Mouse (Mus musculus): Measurements from ENCODE around the gene Mpv17l2.

The Mpv17l2 gene

DNA sequence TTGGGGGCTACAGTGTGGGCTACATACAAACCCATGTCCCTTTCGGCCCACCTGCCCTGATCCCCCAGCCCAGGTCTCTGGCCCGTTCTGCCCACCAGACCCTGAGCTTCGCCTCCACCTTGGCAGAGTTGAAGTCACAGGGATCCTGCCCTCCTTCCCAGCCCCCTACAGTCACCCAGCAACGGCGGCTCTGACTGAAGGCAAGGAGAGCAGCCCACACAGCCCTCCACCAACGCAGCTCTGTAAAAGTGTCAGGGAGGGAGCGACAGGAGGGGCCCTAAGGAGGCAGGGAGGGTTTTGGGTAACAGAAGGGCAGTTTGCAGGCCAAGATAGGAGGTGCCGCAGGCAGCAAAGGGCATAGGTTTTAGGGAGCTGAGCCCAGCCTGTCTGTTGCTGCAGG is 30.1 kb upstream of the Mpv17l2 start:
- no peak for DNase-seq (ENCODE audit: low spot score)

DNA sequence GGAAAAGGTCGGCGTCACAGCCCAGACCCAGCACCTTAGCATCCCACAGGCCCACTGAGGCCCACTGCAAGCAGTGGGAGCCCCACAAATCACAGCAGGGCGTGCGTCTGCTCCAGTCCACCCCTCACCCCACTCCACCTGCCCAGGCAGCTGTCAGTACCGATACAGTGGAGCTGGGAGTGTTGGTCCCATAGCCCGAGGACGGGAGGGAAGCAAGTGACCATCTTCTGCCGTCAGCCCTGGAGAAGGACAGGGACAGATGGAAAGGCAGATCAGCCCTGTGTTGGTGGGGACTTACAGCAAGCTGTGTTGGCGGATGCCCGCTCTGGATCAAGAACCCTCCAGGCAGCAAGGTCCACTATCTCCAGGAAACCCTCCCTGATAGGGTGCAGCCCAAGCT is 28.3 kb upstream of the Mpv17l2 start:
- DNase-seq (ENCODE audit: low spot score) = no peak

DNA sequence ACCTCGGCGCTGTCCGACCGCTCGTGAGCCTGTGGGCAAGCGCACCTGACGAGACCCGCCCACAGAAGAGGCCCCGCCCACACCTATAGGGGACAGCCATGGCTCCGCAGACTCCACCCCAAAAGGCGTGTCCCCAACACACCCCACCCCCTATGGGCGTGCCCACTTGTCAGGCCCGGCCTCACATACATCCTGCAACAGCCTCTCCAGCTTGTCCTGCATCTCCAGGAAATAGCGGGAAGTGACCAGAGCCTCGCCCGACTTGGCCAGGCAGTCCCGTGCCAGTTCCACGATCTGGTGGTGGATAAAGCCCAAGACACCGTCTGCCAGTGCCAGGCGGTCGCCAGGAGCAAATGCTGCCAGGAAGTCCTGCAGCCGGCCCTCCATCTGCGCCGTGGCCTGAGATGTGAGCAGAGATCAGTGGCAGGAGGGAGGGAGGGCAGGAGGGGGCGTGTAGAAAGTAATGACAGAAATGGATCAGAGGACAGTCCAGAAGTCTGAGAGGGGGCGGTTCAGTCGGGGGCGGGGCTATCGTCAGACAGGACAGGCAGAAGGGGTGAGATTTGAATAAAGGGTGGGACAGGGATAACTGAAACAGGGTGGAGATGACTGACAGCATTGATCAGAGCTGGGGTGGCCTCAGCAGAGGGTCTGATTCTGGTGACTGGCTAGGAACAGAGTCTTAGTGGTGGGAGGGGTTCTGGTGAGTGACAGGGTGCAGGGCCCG is 27.4 kb upstream of the Mpv17l2 start:
- no peak for DNase-seq (ENCODE audit: low spot score)

DNA sequence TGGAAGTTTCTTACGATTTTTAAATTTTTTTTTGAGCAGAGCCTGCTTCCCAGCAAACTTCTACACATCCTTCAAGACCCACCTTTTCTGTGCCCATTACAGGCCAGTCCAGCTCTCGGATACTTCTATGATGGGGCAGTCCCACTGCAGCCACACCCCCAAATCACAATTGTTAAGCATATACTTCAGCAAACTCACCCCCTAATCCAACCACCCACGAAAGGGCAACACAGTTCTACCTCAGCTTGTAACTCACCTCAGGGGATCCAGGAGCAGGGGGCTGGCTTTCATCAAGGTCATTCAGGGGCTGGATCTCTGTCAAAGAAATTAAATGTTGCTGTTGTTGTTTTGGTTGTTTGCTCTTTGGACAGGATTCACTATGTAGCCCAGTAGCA is 26.3 kb upstream of the Mpv17l2 start:
- no peak for DNase-seq (ENCODE audit: low spot score)

DNA sequence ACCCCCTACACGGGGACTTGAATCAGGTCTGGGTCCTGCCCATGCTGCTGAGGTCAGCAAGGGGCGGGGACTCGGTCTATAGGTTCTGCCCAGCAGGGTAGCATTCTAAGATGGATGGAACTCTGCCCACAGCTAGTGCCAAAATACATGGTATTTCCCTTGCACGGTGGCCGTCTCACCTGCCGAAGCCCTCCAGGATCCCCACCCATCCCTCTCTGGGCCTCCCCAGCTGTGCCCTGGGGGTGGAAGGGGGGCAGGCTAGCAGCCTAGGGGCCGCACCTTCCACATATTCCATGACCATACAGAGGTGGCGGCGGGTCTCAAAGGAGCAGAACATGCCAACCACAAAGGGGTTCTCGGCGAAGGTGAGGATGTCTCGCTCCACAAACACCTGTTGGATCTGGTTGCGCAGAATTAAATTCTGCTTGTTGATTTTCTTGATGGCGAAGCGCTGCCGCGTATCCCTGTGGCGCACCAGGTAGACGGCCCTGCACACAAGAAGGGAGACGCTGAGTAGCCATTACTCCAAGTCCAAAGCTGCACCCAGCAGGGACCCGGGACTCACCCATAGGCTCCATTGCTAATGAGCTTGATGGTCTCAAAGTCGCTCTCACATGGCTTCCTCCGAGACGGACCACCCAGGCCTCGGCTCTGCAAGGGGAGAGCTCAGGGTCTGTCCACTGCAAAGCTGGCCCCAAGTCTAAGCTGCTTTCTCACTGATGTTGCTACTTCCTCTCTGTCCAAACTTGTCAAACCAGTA is 25.7 kb upstream of the Mpv17l2 start:
- DNase-seq (ENCODE audit: low spot score) = no peak

DNA sequence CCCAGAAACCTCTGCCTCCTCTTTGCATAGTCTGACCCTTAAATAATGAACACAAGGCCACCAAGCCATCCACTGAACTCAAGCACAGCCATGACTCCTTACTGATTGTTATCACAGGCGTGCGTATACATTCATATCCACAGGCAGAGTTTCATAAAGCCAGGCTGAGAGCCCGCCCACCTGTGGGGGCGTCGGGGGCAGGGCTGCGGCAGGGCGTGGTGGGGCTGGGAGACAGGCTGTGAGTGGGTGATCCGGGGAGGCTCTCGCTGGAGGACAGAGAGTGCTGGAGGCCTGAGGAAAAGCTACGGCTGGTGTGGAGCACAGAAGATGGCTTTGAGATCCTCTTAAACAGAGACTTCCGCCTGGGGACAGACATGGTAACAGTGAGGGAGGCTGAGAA is 19.3 kb upstream of the Mpv17l2 start:
- DNase-seq (ENCODE audit: low spot score) = no peak

DNA sequence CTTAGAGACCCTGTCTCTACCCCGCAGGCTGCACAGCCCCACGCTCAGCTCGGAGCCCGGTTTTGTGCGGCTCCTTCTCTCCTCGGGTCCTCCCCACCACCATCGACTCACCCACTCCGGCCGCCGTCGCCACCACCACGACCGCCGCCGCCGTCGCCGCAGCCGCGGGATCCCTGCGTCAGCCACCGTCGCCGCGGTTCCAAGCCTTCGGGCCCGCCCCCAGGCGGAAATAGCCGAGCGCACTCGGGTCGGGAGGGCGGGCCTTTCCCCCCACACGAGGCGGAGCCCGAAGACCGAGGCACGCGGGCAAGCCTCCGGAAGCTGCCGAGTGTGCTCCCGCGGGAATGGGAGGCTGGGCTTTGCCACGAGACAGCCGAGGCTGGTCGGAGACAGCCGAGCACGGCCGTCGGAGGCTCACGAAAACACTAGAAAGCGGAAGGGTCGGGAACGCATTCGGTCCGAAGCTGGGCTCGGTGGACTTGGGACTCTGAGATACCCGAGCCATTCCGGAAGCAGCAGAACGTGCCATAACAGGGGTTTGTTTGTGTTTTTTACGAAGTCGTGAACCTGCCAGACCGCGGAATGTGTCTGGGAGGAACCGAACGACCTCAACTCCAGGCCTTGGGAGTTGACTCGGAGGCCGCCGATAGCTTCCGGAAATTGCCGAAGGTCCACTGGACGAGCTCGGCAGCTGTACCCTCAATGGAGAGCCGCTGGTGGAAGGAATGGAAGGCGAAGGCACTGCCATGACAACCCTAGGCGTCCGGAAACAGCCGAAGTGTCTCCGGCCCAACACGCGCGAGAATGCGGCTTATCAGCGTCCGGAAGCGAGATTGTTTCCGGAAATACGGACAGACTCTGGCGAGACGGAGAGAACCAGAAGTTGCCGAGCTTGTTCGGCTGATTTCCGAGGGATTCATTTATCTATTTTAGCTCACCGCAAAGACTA is 16.0 kb upstream of the Mpv17l2 start, which contains the start of gene Pik3r2:
TSS of gene Pik3r2 (minus strand) at position 218 of the 949 bp plus-strand sequence.
- peak; percentile 96 for DNase-seq (ENCODE audit: low spot score)

DNA sequence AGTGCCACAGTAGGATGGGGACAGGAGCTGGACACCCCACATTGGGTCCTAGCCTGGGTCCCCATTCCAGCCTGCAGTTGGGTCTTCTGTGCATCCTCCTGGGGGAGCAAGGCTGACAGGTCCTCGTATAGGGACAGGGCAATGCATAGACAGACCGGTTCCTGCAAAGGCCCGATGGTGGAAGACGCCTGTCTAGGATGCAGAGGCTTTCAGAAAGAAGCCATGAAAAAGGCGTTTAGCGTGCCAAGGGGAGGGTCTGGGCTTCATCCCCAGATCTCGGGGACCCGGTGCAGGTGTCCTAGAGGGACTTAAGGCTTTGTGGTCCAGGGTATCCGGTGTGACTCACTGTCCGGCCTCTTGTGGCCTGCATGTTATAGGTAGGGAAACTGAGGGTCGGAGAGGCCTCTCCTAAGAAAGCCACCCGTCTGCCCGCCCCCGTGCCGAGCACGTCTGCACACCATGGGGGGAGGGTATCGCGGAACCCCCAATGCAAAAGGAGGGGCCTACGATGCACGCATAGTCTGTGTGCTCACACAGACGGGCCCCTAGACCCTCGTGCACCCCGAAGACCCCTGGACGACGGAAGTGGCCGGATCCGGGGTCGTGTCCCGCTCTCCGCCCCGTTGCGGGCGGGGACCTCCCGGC is 15.2 kb upstream of the Mpv17l2 start:
- DNase-seq (ENCODE audit: low spot score) = no peak

DNA sequence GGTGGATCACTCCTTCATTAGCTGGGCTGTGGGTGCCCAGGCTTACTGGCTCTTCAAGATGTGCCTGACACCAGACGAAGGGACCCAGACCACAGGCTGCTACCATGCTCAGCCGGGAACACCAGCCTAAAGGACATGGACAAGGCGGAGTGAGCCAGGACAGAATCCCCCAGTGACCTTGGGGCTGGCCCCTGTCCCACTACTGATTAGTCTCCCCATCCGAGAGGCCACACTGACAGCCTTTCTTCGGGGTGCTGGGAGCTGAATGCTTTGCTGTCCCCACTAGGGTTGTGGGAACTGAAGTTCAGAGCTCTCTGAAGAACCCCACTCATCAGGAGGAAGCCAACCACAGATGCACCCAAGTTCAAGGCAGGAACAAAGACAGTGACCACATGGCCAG is 14.5 kb upstream of the Mpv17l2 start:
- DNase-seq (ENCODE audit: low spot score) = no peak

DNA sequence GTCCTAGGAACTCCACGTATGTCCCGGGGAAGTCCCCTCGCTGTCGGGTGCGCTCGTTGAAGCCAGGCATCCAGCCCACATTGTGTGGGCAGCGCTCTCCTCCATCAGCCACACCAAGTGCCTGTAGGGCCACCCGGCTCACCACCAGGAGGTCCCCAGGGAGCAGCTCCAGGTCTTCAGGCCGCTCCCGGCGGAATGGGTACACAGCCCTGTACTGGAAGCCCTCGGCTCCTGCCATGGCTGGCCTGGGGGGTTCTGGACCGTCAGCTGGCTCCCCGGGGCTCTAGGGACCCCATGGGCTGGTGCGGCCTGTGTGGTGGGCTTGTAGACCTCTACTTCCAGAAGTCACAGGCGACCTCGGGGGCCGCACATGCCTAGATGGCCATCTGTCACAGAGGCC is 14.0 kb upstream of the Mpv17l2 start:
- no peak for DNase-seq (ENCODE audit: low spot score)

DNA sequence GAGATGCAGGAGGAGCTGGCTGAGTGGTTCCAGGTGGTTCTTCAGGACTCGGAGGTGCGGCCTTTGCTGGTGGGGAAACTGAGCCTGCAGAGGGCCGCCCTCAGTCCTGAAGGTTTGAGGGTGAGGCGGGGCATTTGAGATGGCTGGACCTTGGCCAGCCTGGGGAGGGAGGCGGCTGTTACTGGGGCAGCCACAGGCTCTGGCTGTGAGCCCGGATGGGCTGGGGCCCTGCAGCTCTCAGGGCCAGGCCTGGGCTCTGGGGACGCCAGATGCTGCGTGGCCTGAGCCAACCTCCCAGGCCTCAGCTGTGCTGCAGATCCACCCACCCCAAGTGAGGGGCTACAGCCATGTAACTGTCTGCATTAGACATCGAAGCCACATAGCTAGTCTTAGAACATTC is 13.1 kb upstream of the Mpv17l2 start:
- DNase-seq (ENCODE audit: low spot score) = no peak

DNA sequence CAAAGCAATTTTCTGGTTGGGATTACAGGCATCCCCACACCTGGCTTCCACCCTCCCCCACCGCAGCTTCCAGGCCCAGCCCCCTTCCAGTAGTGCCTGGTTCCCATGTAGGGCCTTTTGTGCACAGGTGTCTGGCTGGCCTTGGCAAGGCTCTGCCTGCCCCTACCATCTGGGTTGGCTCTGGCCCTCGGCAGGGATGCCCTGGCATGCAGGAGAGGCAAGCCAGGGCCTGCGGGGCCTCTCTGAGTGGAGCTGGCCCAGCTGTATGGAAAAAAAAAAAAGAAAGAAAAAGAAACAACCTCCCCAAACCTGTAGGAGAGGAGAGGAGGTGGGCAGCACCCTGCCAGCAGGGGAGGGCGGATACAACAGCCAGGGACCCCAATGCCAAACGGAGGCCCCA is 12.7 kb upstream of the Mpv17l2 start:
- DNase-seq (ENCODE audit: low spot score) = no peak

DNA sequence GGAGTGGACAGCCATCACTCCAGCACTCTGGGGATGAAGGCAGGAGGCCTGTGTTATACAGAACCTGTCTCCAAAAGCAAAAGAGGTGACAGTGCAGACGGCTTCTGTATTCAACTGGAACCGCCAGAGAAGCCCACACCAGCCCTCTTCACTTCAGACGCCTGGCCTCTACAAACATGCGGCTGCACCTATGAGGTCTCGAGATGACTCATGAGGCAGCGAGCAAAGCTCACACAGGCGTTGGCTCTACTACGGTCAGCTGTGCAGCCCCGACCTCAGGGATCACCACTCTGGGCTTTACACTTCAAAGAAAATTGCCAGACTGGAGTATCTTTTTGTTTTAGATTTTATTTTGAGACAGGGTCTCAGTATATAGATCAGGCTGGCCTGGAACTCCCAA is 12.1 kb upstream of the Mpv17l2 start:
- no peak for DNase-seq (ENCODE audit: low spot score)

DNA sequence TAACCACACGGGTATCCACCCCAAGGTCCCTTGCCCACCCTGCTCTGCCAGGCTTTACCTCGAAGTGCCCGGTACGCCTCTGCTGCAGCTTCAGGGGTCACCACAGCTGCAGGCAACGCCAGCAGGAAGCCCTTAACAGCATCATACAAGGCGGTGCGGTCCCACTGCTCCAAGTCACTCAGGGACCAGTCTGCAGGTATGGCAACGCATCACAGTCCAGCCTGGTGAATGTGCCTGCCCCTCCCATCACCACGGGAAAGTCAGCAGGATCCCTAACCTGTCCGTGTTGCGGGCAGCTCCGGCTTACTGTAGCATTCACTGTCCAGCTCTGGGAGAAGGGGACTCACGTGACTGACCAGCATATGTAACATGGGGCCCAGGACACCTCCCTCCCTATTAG is 11.3 kb upstream of the Mpv17l2 start:
- no peak for DNase-seq (ENCODE audit: low spot score)

DNA sequence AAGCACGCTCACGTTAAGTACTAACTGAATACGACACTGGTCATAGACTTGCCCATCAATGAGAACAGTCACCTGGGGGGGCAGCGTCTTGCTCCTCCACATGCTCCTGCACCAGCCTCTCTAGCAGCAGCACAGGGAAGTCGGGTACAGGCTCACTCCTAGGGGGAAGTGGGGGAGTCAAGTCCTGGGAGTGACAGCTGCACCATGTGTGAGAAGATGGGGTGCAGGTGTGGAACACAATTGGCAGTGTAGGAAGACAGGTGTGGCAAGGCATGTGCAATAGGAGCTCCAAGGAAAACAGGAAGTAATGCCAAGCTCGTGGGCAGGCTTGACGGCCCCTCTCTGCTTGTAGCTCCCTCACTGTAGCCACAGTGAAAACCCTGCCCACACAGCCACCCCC is 10.5 kb upstream of the Mpv17l2 start:
- DNase-seq (ENCODE audit: low spot score) = no peak

DNA sequence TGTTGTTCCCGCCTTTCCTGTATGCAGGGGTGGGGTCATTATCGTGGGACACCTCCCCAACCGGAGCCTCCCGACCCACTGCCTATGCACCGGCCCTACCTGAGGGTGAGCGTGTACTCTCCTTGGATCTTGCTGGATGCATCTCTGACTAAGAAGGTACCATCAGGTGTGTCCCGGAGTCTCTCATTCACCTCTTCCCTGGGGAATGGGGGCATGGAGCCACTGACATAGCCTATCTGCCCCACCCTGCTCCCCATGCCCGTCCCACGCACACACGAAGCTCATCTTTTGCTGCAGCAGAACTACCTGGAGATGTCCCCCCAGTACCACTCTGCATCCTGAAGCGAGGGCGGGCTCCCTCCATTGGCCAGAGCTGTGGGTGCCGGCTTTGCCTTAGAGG is 10.0 kb upstream of the Mpv17l2 start:
- DNase-seq (ENCODE audit: low spot score) = no peak

DNA sequence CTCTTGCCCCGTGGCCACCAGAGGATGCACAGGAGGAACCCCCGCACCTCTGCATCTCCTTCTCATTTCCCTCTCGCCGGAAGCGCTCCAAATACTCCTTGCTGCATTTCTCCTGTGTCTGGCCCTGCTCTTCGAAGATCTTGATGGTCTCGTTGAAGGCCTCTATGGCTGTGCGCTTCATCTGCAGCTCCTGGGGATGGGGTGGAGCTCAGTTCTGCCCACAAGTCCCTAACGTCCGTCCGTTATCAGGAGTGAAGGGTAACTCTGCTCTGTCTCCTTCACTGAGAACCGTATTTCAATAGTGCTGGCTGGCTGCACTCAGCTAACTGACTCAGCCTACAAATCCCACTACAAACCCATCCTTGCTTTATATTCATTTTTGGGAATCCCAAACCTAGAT is 9.1 kb upstream of the Mpv17l2 start:
- DNase-seq (ENCODE audit: low spot score) = no peak

DNA sequence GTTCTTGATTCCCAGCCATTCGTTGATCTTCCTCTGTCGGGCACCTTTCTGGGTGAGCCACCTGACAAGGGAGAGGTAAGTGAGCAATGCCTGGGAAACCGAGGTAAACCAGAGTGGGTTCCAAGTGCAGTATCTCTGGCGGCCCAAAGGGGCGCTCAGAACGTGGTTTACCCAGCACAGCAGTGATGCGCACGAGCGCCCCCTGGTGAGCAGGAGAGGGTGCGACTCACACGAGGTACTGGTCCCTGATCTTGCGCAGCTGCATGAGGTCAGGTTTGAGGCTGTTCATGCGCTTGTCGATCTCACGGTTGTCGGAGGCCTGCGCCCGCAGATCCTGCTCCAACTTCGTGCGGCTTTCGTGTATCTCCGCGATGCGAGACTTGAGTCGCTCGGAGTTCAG is 8.6 kb upstream of the Mpv17l2 start:
- DNase-seq (ENCODE audit: low spot score) = peak; percentile 93

DNA sequence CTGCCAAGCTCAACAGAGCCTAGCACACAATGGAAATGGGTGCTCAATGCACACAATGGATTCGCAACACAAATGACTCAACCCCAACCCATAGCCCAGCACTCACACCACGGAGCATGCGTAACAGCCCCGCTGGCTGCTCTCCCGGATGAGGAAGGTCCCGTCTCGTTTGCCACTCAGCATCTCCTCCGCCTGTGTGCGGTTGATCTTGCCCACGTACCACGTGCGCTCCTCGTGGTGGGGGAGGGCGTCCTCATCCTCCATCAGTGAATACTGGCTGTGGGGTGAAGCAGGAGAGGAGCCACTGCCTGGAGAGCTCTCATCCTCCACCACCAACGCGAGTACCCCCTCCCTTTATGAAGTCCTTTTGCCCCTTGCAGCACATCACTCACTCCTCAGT is 8.2 kb upstream of the Mpv17l2 start:
- no peak for DNase-seq (ENCODE audit: low spot score)

DNA sequence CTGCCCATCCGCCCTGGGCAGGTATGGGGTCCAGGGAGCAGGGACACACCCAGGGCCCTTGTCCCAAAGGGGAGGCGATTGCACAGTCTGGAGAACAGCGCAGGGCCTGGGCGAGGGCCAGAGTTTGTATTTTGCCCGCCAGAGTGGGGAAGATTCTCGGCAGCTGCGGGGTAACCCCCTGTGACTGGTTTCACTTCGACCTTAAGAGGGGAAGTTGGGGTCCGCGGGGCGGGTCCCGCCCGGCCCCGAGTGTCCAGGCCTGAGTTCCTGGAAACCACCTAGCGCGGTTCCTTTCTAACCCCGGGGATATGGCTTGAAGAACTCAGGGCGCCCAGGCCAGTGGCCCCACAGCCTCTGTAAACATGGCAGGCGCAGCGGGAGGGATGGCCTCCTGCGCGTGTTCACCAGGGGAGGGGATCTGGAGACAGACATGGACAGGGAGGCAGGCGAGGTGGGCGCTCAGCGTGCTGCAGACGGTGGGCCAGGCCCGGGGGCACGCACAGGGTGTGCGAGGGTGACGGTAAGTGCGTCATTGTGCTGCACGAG is 7.6 kb upstream of the Mpv17l2 start:
- no peak for DNase-seq (ENCODE audit: low spot score)

DNA sequence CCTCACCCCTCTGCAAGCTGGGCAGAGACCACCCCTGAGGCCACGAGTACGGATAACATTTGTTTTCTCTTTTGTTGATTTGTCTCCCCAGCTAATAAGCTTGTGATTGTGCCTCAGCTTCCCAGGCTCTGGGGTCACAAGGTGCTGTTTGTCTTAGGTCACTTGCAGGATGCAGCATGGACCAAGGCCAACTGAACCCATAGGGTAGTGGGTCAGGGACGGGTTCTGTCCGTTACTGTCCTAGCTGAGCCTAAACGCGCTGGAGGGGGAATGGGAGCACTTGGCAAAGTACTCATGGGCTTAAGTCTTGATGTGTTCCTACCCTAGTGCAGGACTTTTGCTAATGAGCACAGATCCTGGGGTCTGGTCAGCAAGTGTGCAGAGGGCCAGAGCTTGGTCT is 6.8 kb upstream of the Mpv17l2 start:
- DNase-seq (ENCODE audit: low spot score) = no peak

Data from layer of hippocampus, adult 9-10 months (tissue).